Mouse (Mus musculus) layer of hippocampus, postnatal 36 days (tissue): ENCODE data around the gene Tgfb1i1. TPM values are rescaled to one million over a fixed set of nuclear protein-coding genes. Genes with fewer than 3 reads are reported as not detected.

ENCODE experiments used
- DNase-seq, 2 experiments: peaks; one replicate each; pipeline ENCODE4 v3.0.0; 2022
- total RNA-seq, 2 experiments: library from RNA; stranded (reverse); gene quantifications; 2 replicates each; pipeline ENCODE4 v1.2.3; 2021

Gene Tgfb1i1
- total RNA-seq, 2 experiments from 2014 or later = 10.9 to 13.7 TPM

GRCm38 (mm10) chr7:128244410-128245025, 2.1 kb upstream of the Tgfb1i1 start:
- DNase-seq = no peak

DNA sequence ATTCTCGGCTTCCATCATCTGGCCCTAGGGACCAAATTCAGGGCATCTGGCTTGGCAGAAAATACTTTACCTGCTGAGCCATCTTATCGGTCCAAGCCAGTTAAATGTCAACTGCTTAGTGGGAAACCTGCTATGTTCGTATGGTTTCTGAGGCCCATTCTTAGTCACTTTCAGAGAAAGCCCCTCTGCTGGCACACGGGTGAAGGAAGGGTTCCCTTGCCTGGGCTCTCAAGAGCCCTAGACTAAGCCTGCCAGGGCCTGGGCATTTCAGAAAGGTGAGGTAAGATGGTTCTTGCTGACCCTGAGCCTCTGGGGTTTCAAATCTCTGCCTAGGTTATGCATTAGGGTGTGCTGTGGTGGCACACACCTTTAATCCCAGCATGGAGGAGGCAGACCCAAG, 1.1 kb upstream of the Tgfb1i1 start:
- DNase-seq = no peak

- peak; percentile 71 to 81 for DNase-seq
Measured at GRCm38 (mm10) chr7:128247443-128247842, 831 bp downstream of the Tgfb1i1 start.

DNA sequence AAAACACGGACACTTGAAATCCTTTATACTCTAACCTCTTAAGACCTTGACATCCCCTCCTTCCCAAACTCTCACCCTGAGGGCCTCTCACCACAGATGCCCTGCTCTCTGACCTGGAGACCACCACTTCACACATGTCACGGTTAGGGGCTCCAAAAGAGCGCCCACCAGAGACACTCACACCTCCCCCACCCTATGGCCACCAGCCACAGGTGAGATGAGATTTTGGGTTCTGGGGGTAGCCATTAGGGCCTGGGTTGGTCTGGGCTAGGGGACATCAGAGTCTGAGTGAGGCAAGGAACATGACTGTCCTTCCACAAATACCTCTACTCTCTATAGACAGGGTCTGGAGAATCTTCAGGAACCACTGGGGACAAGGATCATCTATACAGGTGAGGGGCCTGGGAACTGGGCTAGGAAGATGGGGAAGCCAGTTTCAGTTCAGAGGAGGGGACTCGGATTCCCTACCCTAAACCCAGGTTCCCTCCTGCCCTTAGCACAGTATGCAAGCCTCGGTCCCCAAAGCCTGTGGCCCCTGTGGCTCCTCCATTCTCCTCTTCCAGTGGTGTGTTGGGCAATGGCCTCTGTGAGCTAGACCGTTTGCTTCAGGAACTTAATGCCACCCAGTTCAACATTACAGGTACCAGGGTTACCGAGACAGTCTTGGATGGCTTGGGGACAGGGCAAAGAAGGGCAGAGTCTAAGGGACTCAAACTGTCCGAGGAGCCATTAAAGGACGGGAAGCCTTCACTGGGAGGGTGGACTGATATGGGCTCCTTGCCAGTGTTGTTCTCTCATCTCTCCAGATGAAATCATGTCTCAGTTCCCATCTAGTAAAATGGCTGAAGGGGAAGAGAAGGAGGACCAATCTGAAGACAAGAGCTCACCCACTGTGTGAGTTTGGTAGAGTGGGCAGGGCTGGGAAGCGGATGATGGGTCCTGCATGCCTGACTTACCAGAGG, 1.8 kb downstream of the Tgfb1i1 start:
- DNase-seq = no peak

- no peak for DNase-seq
Measured at GRCm38 (mm10) chr7:128249998-128250397, 3.4 kb downstream of the Tgfb1i1 start.

- DNase-seq = no peak
Measured at GRCm38 (mm10) chr7:128251946-128252345, 5.3 kb downstream of the Tgfb1i1 start.

DNA sequence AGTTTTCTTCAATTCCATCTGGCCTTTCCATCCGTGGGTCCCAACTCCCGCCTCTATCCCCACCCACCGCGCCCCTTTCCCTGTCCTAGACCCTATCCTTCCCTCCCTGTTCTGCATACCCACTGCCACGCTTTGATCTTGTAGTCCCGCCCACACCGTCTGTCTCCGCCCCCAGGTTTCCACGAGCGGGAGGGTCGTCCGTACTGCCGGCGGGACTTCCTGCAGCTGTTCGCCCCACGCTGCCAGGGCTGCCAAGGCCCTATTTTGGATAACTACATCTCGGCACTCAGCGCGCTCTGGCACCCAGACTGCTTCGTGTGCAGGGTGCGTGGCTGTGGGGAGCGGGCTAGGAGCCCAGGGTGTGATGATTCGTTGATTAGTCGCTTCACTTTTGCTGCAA, 6.0 kb downstream of the Tgfb1i1 start:
- DNase-seq = peak; percentile 74 to 78

- DNase-seq = no peak
Measured at GRCm38 (mm10) chr7:128254978-128255377, 8.4 kb downstream of the Tgfb1i1 start.

- DNase-seq = no peak
Measured at GRCm38 (mm10) chr7:128255757-128256156, 9.1 kb downstream of the Tgfb1i1 start.

DNA sequence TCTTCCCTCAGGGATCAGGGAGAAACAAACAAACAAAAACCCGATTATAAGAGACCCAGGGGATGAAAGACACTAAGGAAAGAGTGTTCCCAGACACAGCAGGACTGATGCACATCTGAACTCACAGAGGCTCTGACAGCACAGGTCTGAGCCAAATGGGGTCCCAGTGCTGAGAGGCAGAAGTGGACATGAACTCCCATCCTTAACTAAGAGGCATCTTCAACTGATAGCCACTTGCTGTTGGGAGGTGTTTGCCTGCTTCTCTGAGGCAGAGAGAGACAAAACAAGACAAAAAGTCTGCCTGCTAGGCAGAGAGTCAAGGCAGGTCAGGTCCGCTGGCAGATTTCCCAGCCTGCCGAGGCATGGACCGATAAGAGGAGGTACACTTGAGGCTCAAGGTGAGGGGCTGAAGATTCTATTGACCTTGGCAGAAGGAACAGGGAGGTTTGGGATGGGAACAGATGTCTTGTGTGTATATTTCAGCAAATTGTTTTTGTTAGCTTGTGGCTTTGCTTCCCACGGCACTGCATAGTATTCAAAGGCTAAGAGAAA, 10.2 kb downstream of the Tgfb1i1 start:
- no peak for DNase-seq

DNA sequence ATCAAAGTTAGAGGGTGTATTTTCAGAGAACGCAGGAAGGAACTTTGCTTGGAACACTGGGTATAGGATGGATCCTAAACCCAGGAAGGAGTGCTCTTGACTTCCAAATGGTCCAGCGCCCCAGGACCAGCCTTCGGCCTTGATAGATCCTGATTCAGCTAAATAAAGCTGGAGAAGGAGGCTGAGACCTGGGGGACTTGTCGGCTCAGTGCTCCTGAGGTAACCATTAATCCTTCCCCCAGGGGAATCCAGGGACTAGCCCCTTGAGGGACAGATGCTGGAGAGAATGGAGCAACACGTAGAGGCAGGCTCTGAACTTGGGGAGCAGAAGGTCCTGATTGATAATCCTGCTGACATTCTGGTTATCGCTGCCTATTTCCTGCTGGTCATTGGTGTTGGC, 18.8 kb downstream of the Tgfb1i1 start, which contains the start of gene Slc5a2:
TSS of gene Slc5a2 (plus strand) at position 247 of the 400 bp plus-strand sequence.
- no peak for DNase-seq

- DNase-seq = no peak
Measured at GRCm38 (mm10) chr7:128266056-128266455, 19.4 kb downstream of the Tgfb1i1 start.

DNA sequence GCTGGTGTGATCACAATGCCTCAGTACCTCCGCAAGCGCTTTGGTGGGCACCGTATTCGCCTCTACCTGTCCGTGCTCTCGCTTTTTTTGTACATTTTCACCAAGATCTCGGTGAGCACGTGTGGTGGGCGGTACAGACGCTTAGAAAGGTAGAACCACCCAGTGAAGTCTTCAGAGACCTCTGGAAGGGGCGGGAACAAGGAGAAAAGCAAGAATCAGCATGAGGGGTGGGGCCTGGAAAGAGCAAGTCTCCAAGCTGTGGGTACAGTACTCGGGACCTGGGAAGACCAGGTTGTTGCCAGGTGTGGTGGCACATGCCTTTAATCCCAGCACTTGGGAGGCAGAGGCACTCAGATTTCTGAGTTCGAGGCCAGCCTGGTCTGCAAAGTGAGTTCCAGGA, 20.8 kb downstream of the Tgfb1i1 start:
- no peak for DNase-seq

GRCm38 (mm10) chr7:128267813-128268212, 21.2 kb downstream of the Tgfb1i1 start:
- no peak for DNase-seq

DNA sequence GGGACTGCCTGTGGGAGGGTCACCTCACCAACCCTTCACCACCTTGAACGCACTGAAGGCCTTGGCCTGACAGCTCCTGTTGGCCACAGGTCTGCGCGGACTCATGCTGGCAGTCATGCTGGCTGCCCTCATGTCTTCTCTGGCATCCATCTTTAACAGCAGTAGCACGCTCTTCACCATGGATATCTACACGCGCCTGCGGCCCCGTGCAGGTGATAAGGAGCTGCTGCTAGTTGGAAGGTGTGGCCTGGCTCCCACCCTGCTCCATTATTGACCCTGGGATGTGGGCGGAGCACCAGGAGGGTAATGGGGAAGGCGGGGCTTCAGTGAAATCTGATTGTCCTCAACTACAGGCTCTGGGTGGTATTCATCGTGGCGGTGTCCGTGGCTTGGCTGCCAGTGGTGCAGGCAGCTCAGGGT, 23.8 kb downstream of the Tgfb1i1 start:
- no peak for DNase-seq

- DNase-seq = no peak
Measured at GRCm38 (mm10) chr7:128271496-128271895, 24.9 kb downstream of the Tgfb1i1 start.

DNA sequence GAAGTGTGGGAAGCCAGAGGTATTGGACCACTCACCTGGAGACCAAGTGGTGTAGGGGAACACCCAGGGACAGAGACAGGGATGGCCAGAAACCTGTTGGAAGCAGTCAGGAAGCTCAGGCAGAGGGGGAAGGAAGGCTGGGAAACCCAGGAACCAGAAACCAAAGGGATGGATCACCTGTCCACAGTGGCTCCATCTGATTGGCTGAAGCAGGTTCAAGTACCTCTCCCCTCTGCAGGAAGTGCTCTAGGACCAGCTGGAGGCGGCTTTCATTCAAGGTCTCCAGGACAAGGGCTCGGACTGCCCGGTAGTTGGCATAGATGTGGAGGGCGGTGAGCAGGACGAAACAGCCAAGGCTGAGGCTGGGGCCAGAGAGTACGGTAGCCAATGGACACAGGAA, 29.4 kb downstream of the Tgfb1i1 start:
- no peak for DNase-seq

DNA sequence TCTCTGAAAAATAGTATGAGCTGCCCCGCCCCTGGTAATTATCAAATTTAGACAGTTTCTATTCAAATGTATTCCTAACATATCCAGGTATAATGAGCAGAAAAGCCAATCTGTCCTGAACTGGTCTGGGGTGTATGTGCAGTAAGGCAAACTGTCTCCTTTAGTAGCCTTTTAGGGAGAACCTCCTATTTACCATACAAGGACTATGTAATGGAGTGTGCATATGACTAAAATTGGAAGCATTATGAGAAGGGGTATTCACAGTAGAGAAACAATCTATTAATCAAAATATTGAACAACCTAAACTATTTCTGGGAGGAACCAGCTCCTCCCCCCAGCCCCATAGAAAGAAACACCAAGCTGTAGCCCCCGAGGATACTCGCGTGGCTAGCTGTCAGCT, 33.1 kb downstream of the Tgfb1i1 start:
- no peak for DNase-seq

- DNase-seq = no peak
Measured at GRCm38 (mm10) chr7:128281765-128282164, 35.2 kb downstream of the Tgfb1i1 start.

DNA sequence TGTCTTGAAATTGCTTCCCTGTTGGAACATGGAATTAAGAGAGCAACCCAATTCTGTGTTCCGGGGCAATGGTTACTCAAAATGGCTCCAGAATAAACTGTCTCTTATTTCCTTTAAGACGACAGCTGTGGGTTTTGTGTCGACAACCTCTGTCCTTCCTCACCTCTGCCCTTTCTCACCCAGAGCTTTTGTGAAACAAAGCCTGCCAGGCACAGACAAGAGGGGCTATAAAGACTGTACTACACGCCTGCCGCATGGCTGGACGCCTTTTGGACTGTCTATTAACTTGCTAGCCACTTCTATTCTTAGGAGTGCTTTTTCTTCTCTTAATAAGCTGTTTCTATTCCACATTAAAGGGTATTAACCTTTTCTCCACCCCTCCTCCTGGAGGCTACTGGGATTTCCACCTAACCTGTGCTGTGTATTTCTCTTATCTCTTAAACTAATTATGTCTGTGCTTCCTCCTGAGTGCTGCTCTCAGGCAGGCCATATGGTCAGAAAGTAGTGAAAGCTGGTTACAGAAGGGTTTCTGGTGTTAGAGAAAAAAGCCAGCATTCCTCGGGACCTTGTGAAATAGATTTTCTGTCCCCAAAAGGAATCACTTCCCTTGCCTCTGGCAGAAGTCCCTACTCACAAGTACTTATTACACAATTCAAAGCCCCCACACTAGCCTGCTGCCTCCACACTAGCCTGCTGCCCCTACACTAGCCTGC, 36.1 kb downstream of the Tgfb1i1 start:
- DNase-seq = no peak

- DNase-seq = no peak
Measured at GRCm38 (mm10) chr7:128284047-128284446, 37.4 kb downstream of the Tgfb1i1 start.

GRCm38 (mm10) chr7:128285060-128285459, 38.4 kb downstream of the Tgfb1i1 start:
- no peak for DNase-seq
